Mouse (Mus musculus) hindbrain, embryonic 16.5 days (tissue): Measurements from ENCODE around the gene Col5a2. TPM values are rescaled to one million over a fixed set of nuclear protein-coding genes. Genes with fewer than 3 reads are reported as not detected.

Experiments
- ATAC-seq: fragments of 200-750 bp; cut with Nextera tagmentation; 2 replicates; pipeline ENCODE4 v1.8.0; 2017; ENCODE audit warnings: moderate TSS enrichment, moderate library complexity
- H3K27ac ChIP-seq: fragments of 300-500 bp; sonication (generic); 2 replicates; pipeline ENCODE4 v1.5.1; 2014; ENCODE audit warnings: low read depth, mild to moderate bottlenecking, control low read depth, low read length, moderate library complexity
- H3K27me3 ChIP-seq: fragments of 300-500 bp; sonication (generic); replicated peaks from 2 replicates; pipeline ENCODE4 v1.6.1; 2014; ENCODE audit warnings: low read length; ENCODE audit not compliant: control insufficient read depth, insufficient read depth
- H3K36me3 ChIP-seq: fragments of 300-500 bp; sonication (generic); 2 replicates; pipeline ENCODE4 v1.6.1; 2014; ENCODE audit warnings: mild to moderate bottlenecking, low read length, moderate library complexity, mixed read lengths; ENCODE audit not compliant: control insufficient read depth, insufficient read depth
- H3K4me1 ChIP-seq: fragments of 300-500 bp; sonication (generic); 2 replicates; pipeline ENCODE4 v1.6.1; 2014; ENCODE audit warnings: low read depth, low read length; ENCODE audit not compliant: control insufficient read depth, insufficient read depth
- H3K4me2 ChIP-seq: fragments of 300-500 bp; sonication (generic); 2 replicates; pipeline ENCODE4 v1.6.1; 2014; ENCODE audit warnings: mild to moderate bottlenecking, low read length, control low read depth, moderate library complexity
- H3K4me3 ChIP-seq: fragments of 300-500 bp; sonication (generic); 2 replicates; pipeline ENCODE4 v1.5.1; 2014; ENCODE audit warnings: mild to moderate bottlenecking, low read length, control low read depth, moderate library complexity
- H3K9ac ChIP-seq: fragments of 300-500 bp; sonication (generic); 2 replicates; pipeline ENCODE4 v1.6.1; 2014; ENCODE audit warnings: low read depth, mild to moderate bottlenecking, control low read depth, low read length, moderate library complexity
- H3K9me3 ChIP-seq: fragments of 300-500 bp; sonication (generic); 2 replicates; pipeline ENCODE4 v1.6.1; 2014; ENCODE audit warnings: mild to moderate bottlenecking, low read length, moderate library complexity; ENCODE audit not compliant: control insufficient read depth
- WGBS: fragments of 180-500 bp; shearing (Covaris S2); extraction: QIAGEN DNeasy Blood & Tissue Kit; methylation state at CpG from one replicate; pipeline ENCODE4 v1.1.7; 2014; 5-methylcytosine and 5-hydroxymethylcytosine counted together
- polyA plus RNA-seq: library from polyadenylated mRNA; unstranded; fragments of >200 nt; fragmentation: Nextera tagmentation; extraction: Ambion mirVana; gene quantifications from 2 replicates; pipeline ENCODE4 v1.2.1, GENCODE M21; 2015

Col5a2 gene
- polyA plus RNA-seq, 1 experiment from 2014 or later, result 9.3 TPM

GRCm38 (mm10) chr1:45379992-45380690, 122.9 kb downstream of the Col5a2 start:
- Histone ChIP-seq H3K27ac (no peak overlapping the region), H3K36me3 (no peaks in the 10 kb centered on the region), H3K9ac (no peak overlapping the region), H3K9me3 (no peaks in the 10 kb centered on the region), H3K4me2 (no peak overlapping the region), H3K4me3 (no peak overlapping the region), H3K4me1 (no peaks in the 10 kb centered on the region), H3K27me3 (no peaks in the 10 kb centered on the region)
- WGBS, result 84% methylated on average over 7 of the region's 7 CpGs
- no peak for ATAC-seq

GRCm38 (mm10) chr1:45365427-45365826, 137.7 kb downstream of the Col5a2 start:
- 58% methylated on average over 1 of the region's 1 CpGs for WGBS
- ATAC-seq, result no peak

GRCm38 (mm10) chr1:45363274-45363673, 139.8 kb downstream of the Col5a2 start:
- H3K4me1 ChIP-seq, result no peaks in the 10 kb centered on the region
- H3K27ac ChIP-seq, result no peak overlapping the region
- no peak overlapping the region for H3K9ac ChIP-seq
- H3K4me2 ChIP-seq, result no peak overlapping the region
- 97% methylated on average over 2 of the region's 2 CpGs for WGBS
- H3K36me3 ChIP-seq, result no peaks in the 10 kb centered on the region
- ATAC-seq, result no peak
- 0 out of 2 replicates have a peak, but pooled peaks cover 2% of the 10 kb centered on the region for H3K9me3 ChIP-seq
- no peaks in the 10 kb centered on the region for H3K27me3 ChIP-seq
- no peak overlapping the region for H3K4me3 ChIP-seq

More at GRCm38 (mm10) chr1:45365427-45365826, 137.7 kb downstream of the Col5a2 start:
- Histone ChIP-seq H3K27ac (no peak overlapping the region), H3K27me3 (no peaks in the 10 kb centered on the region), H3K9ac (no peak overlapping the region), H3K9me3 (0 out of 2 replicates have a peak, but pooled peaks cover 2% of the 10 kb centered on the region), H3K36me3 (no peaks in the 10 kb centered on the region), H3K4me1 (no peaks in the 10 kb centered on the region), H3K4me2 (no peak overlapping the region), H3K4me3 (no peak overlapping the region)

- Histone ChIP-seq H3K4me3 (no peak overlapping the region), H3K9ac (no peak overlapping the region), H3K27me3 (no peaks in the 10 kb centered on the region), H3K36me3 (no peaks in the 10 kb centered on the region), H3K9me3 (no peaks in the 10 kb centered on the region), H3K4me1 (no peaks in the 10 kb centered on the region), H3K4me2 (no peak overlapping the region), H3K27ac (no peak overlapping the region)
- ATAC-seq, result no peak
- WGBS, result 82% methylated on average over 2 of the region's 2 CpGs
Measured at GRCm38 (mm10) chr1:45359673-45360072, 143.4 kb downstream of the Col5a2 start.

DNA sequence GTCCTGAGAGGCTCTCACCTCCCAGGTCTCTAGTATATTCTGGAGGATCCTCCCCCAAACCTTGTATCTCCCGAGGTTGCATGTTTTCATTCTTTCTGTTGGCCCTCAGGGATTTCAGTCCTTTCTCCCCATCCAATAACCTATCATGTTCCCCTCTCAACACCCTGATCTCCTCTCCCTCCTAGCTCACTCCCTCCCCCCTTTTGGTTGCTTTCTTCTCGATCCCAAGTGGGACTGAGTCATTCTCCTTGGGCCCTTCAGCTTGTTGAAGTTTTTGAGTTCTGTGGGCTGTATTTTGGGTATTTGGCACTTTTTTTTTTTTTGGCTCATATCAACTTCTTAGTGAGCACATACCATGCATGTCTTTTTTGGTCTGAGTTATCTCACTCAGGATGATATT, 143.9 kb downstream of the Col5a2 start:
- WGBS, result 81% methylated on average over 2 of the region's 2 CpGs

DNA sequence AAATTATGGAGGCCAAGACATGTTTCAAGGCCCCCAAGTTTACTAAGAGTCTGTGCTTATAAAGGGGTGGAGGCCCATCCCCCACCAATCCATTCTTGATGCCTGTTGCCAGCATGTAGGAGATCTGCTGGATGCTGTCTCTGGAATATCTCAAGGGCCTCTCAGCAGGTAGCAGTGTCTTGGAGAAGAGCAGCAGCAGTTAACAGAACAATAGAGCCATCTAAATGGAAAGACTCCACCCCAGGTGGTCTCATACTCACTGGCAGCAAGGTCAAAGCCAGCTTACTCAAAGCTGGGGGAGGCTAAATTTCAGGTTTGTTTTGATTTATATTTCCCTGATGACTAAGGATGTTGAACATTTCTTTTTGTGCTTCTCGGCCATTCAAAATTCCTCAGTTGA, 145.1 kb downstream of the Col5a2 start:
- no peak for ATAC-seq
- WGBS, result 70% methylated on average over 1 of the region's 1 CpGs
- H3K27ac ChIP-seq, result no peak overlapping the region
- no peaks in the 10 kb centered on the region for H3K9me3 ChIP-seq
- no peaks in the 10 kb centered on the region for H3K36me3 ChIP-seq
- H3K9ac ChIP-seq, result no peak overlapping the region
- H3K4me1 ChIP-seq, result no peaks in the 10 kb centered on the region
- H3K4me3 ChIP-seq, result no peak overlapping the region
- no peaks in the 10 kb centered on the region for H3K27me3 ChIP-seq
- no peak overlapping the region for H3K4me2 ChIP-seq

More for the DNA sequence above, 143.9 kb downstream of the Col5a2 start:
- no peaks in the 10 kb centered on the region for H3K36me3 ChIP-seq
- H3K4me3 ChIP-seq, result no peak overlapping the region
- no peak overlapping the region for H3K9ac ChIP-seq
- no peak overlapping the region for H3K4me2 ChIP-seq
- H3K27me3 ChIP-seq, result no peaks in the 10 kb centered on the region
- H3K9me3 ChIP-seq, result no peaks in the 10 kb centered on the region
- no peaks in the 10 kb centered on the region for H3K4me1 ChIP-seq
- H3K27ac ChIP-seq, result no peak overlapping the region
- ATAC-seq, result no peak

DNA sequence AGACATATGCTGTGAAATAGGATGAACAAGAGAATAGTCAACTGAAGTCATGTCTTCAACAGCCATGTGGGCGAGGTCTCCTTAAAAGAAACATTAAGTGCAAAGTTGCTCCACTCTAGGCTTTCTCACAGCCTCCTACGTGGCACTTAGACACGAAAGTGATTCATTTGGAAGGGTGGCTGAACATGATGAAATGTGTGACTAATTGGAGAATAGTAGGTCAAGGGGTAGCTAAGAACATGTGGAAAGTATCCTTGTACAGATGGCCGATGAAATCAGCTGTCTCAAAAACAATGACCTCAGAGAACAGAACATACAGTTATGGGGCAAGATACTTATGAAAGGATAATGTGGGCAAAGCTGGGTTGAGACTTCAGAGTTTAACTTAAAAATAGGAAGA, 147.1 kb downstream of the Col5a2 start:
- Histone ChIP-seq H3K9me3 (no peaks in the 10 kb centered on the region), H3K4me1 (no peaks in the 10 kb centered on the region), H3K27me3 (no peaks in the 10 kb centered on the region), H3K4me2 (no peak overlapping the region), H3K27ac (no peak overlapping the region), H3K9ac (no peak overlapping the region), H3K36me3 (no peaks in the 10 kb centered on the region), H3K4me3 (no peak overlapping the region)
- WGBS, result 61% methylated on average over 4 of the region's 4 CpGs
- ATAC-seq, result no peak

DNA sequence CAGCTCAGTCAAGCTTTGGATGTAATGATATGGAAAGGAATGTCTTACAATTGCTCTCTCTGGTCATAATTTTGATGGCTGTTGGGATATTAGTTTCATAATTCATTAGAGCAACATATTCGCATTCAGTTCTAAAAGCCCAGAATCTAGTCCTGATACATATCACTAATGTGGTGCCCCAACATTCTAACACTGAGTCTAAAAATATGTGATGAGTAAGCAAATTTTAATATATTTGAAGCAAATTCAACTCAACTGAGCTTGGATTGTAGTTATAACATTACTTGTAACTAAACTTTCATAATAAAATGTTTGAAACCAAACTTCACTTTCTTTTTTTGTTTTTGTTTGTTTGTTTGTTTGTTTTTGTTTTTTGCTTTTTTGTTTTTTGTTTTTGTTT, 173.9 kb downstream of the Col5a2 start:
- Histone ChIP-seq H3K9ac (no peak overlapping the region), H3K27ac (no peak overlapping the region), H3K27me3 (no peaks in the 10 kb centered on the region), H3K9me3 (no peaks in the 10 kb centered on the region), H3K36me3 (no peaks in the 10 kb centered on the region), H3K4me3 (no peak overlapping the region), H3K4me2 (no peak overlapping the region), H3K4me1 (no peaks in the 10 kb centered on the region)
- ATAC-seq, result no peak
- WGBS, result 97% methylated on average over 1 of the region's 1 CpGs
